Comparison of ENCODE assay signal across 8 mouse cellular contexts in genomic region chr17:29615024-29615551, GRCm38 (mm10). TPM values are rescaled to one million over a fixed set of nuclear protein-coding genes. Genes with fewer than 3 reads are reported as not detected.
DNase-seq lines count a peak whose midpoint lies in the region; ATAC-seq and TF ChIP-seq lines count a peak whose summit lies in the region.

No protein-coding gene starts in this region.

- 0% methylated on average over 43 of the region's 43 CpGs for WGBS in bone marrow, adult 2 months
- 0% methylated on average over 43 of the region's 43 CpGs for WGBS in forebrain, embryonic 16.5 days
- WGBS in liver, postnatal 0 days (ENCODE audit: insufficient replicate concordance) = under 1% methylated on average over 43 of the region's 43 CpGs

- no peak for TF ChIP-seq CTCF in left cerebral cortex, adult 2 months (IDR thresholded peaks at IDR 0.05)
- no peak for TF ChIP-seq CTCF in bone marrow, adult 2 months (IDR thresholded peaks at IDR 0.05; ENCODE audit: control insufficient read depth, insufficient read depth, low read length)
- no peak for TF ChIP-seq CTCF in liver, postnatal 0 days (IDR thresholded peaks at IDR 0.05; ENCODE audit: low read depth)

- ATAC-seq in forebrain, embryonic 16.5 days = no peak; the same call in 1 of the 2 replicates
- ATAC-seq in liver, postnatal 0 days = peak; percentile 70

- no peak for TF ChIP-seq POLR2A in bone marrow, adult 2 months (IDR thresholded peaks at IDR 0.05; ENCODE audit: borderline replicate concordance, control insufficient read depth, low read depth, low read length)

- no peaks in the 10 kb centered on the region for H3K9me3 ChIP-seq in forebrain, embryonic 16.5 days (ENCODE audit: control insufficient read depth, low read length)
- no peaks in the 10 kb centered on the region for H3K9me3 ChIP-seq in liver, postnatal 0 days (ENCODE audit: low read length)

- no peak for TF ChIP-seq EP300 in liver, postnatal 0 days (IDR thresholded peaks at IDR 0.05; ENCODE audit: low read depth)

- peak overlapping the region; percentile 90 for H3K27ac ChIP-seq in left cerebral cortex, adult 2 months
- H3K27ac ChIP-seq in bone marrow, adult 2 months (ENCODE audit: control insufficient read depth, insufficient read depth, low read depth, low read length, poor library complexity) = peak overlapping the region; percentile 95
- H3K27ac ChIP-seq in forebrain, embryonic 16.5 days (ENCODE audit: low read length) = peak overlapping the region; percentile 93
- peak overlapping the region; percentile 96 for H3K27ac ChIP-seq in liver, postnatal 0 days (ENCODE audit: low read depth)

- no peaks in the 10 kb centered on the region for H3K27me3 ChIP-seq in forebrain, embryonic 16.5 days (replicated peaks; ENCODE audit: control insufficient read depth, insufficient read depth, low read length)
- H3K27me3 ChIP-seq in liver, postnatal 0 days (ENCODE audit: insufficient read depth, low read length) = no peaks in the 10 kb centered on the region

- intact Hi-C loops in left cerebral cortex, adult 2 months (cut with DNase I) = loop anchor here (2.0 kb wide), 1 partner anchor 46 kb away; the partner anchor contains the start of gene Cmtr1
- intact Hi-C loops in left cerebral cortex, postnatal 25 days (cut with DNase I) = no loop called here
- intact Hi-C loops in left cerebral cortex, postnatal 14 days (cut with DNase I) = no loop called here

- peak overlapping the region; percentile 81 for H3K4me3 ChIP-seq in left cerebral cortex, adult 2 months
- peak overlapping the region; percentile 97 for H3K4me3 ChIP-seq in bone marrow, adult 2 months (replicated peaks; ENCODE audit: control insufficient read depth, low read depth, low read length)
- peak overlapping the region; percentile 90 for H3K4me3 ChIP-seq in forebrain, embryonic 16.5 days (replicated peaks; ENCODE audit: low read length)
- H3K4me3 ChIP-seq in liver, postnatal 0 days (ENCODE audit: low read depth, low read length) = peak overlapping the region; percentile 99

- no peaks in the 10 kb centered on the region for H3K36me3 ChIP-seq in forebrain, embryonic 16.5 days (ENCODE audit: control insufficient read depth, insufficient read depth)
- H3K36me3 ChIP-seq in liver, postnatal 0 days (replicated peaks; ENCODE audit: insufficient read depth, low read length) = 0 out of 2 replicates have a peak, but pooled peaks cover 3% of the 10 kb centered on the region

- DNase-seq in left cerebral cortex, adult 2 months (ENCODE audit: extremely low spot score in 1 of 2, low spot score in 2 of 2) = no peak
- DNase-seq in left cerebral cortex, postnatal 25 days (ENCODE audit: low spot score in 2 of 2) = no peak
- DNase-seq in liver, postnatal 0 days = no peak
- no peak for DNase-seq in left cerebral cortex, adult 8-10 months (ENCODE audit: low spot score in 2 of 2)
- no peak for DNase-seq in cerebellum, adult 9-10 months
- DNase-seq in left cerebral cortex, postnatal 14 days (ENCODE audit: low spot score in 2 of 2) = no peak

- peak overlapping the region; percentile 98 for H3K9ac ChIP-seq in forebrain, embryonic 16.5 days (replicated peaks; ENCODE audit: low read depth, low read length)
- H3K9ac ChIP-seq in liver, postnatal 0 days (replicated peaks) = peak overlapping the region; percentile 99

- no peaks in the 10 kb centered on the region; the same call in 1 of the 2 replicates for H3K4me1 ChIP-seq in bone marrow, adult 2 months (ENCODE audit: control insufficient read depth, insufficient read depth, low read length)
- H3K4me1 ChIP-seq in forebrain, embryonic 16.5 days (replicated peaks; ENCODE audit: control insufficient read depth, insufficient read depth, low read length) = peaks cover 31% of the 10 kb centered on the region
- peaks cover 21% of the 10 kb centered on the region for H3K4me1 ChIP-seq in liver, postnatal 0 days (ENCODE audit: insufficient read depth)

- H3K4me2 ChIP-seq in forebrain, embryonic 16.5 days (ENCODE audit: low read length) = peak overlapping the region; percentile 78
- peak overlapping the region; percentile 80 for H3K4me2 ChIP-seq in liver, postnatal 0 days (ENCODE audit: low read depth, low read length)

RNA-seq across cellular contexts. Expression of gene Gm28043, which starts 0.4 kb away (rescaled TPM):
- total RNA-seq in left cerebral cortex, adult 2 months (2021) = 1 to 10 TPM; 4.5 to 4.8 TPM
- 1 to 10 TPM; 4.3 TPM for total RNA-seq in left cerebral cortex, postnatal 25 days (2021)
- polyA plus RNA-seq in bone marrow, adult 2 months (2011; ENCODE audit: insufficient read depth, insufficient read length, low replicate concordance, missing spikeins) = 5.5 and 6.4 TPM in 2 replicates
- polyA plus RNA-seq in forebrain, embryonic 16.5 days (2015; fragmentation: Nextera tagmentation; extraction: Ambion mirVana) = 2.3 and 2.6 TPM in 2 replicates
- polyA plus RNA-seq in liver, postnatal 0 days (2015; fragmentation: Nextera tagmentation; extraction: Ambion mirVana) = 0.49 and 0.69 TPM in 2 replicates
- total RNA-seq in left cerebral cortex, adult 8-10 months (2022) = 1 to 10 TPM; 3.8 to 6.2 (median 4.8) TPM
- 1 to 10 TPM; 3.1 to 3.7 TPM for total RNA-seq in left cerebral cortex, postnatal 14 days (2021)

RNA-seq across cellular contexts. Expression of gene Rnf8, which starts 0.5 kb away (rescaled TPM):
- total RNA-seq in left cerebral cortex, adult 2 months (2021) = 10 to 100 TPM; 67.2 to 76.2 TPM
- total RNA-seq in left cerebral cortex, postnatal 25 days (2021) = 10 to 100 TPM; 59.1 to 70.2 TPM
- polyA plus RNA-seq in bone marrow, adult 2 months (2011; ENCODE audit: insufficient read depth, insufficient read length, low replicate concordance, missing spikeins) = 50.5 and 59.1 TPM in 2 replicates
- polyA plus RNA-seq in forebrain, embryonic 16.5 days (2015; fragmentation: Nextera tagmentation; extraction: Ambion mirVana) = 103 and 104 TPM in 2 replicates
- polyA plus RNA-seq in liver, postnatal 0 days (2015; fragmentation: Nextera tagmentation; extraction: Ambion mirVana) = 20.9 and 22.3 TPM in 2 replicates
- total RNA-seq in left cerebral cortex, adult 8-10 months (2022) = 10 to 100 TPM; 60.2 to 65.5 (median 62.3) TPM
- total RNA-seq in left cerebral cortex, postnatal 14 days (2021) = 10 to 100 TPM; 46.8 to 58.6 TPM

RNA-seq across cellular contexts. Expression of gene Cmtr1, which starts 45.3 kb away (rescaled TPM):
- 100 to 1,000 TPM; 107 to 132 TPM for total RNA-seq in left cerebral cortex, adult 2 months (2021)
- 100 to 1,000 TPM in 1 of 2 experiments, 10 to 100 TPM in 1; 96.9 to 118 TPM for total RNA-seq in left cerebral cortex, postnatal 25 days (2021)
- polyA plus RNA-seq in bone marrow, adult 2 months (2011; ENCODE audit: insufficient read depth, insufficient read length, low replicate concordance, missing spikeins) = 49.8 and 90.6 TPM in 2 replicates
- 132 and 146 TPM in 2 replicates for polyA plus RNA-seq in forebrain, embryonic 16.5 days (2015; fragmentation: Nextera tagmentation; extraction: Ambion mirVana)
- polyA plus RNA-seq in liver, postnatal 0 days (2015; fragmentation: Nextera tagmentation; extraction: Ambion mirVana) = 52.8 and 57.2 TPM in 2 replicates
- 100 to 1,000 TPM; 112 to 142 (median 127) TPM for total RNA-seq in left cerebral cortex, adult 8-10 months (2022)
- total RNA-seq in left cerebral cortex, postnatal 14 days (2021) = 10 to 100 TPM; 86.8 to 96.7 TPM
